ENCODE assay signal across 8 mouse cellular contexts in the genomic region with DNA sequence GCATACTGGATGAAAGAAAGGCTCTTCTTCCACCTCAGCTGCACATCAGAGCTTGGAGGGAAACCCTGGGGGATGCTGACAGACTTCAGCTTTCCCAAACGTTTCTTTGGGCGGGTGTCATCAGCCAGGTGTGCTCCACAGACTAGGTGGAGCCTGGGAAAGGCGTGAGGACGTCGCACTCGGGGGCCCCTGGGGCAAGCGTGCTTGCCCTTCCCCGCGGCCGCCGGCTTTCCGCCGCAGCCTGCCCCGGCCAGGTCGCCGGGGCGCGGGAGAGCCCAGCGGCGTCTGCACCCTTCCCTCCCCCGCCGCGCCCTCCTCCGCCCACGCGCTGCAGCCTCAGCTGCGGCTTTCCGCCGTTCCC. TPM values are rescaled to one million over a fixed set of nuclear protein-coding genes. Genes with fewer than 3 reads are reported as not detected.
DNase-seq lines count a peak whose midpoint lies in the region; ATAC-seq and TF ChIP-seq lines count a peak whose summit lies in the region.

No protein-coding gene starts in this region.

- no peak for TF ChIP-seq POLR2A in bone marrow, adult 2 months (IDR thresholded peaks at IDR 0.05; ENCODE audit: borderline replicate concordance, control insufficient read depth, low read depth, low read length)

- no peaks in the 10 kb centered on the region for H3K36me3 ChIP-seq in kidney, postnatal 0 days (ENCODE audit: insufficient read depth, low read length)
- H3K36me3 ChIP-seq in hindbrain, embryonic 12.5 days: no peaks in the 10 kb centered on the region
- H3K36me3 ChIP-seq in midbrain, embryonic 11.5 days (ENCODE audit: control insufficient read depth, insufficient read depth, low read length): no peaks in the 10 kb centered on the region

- no peaks in the 10 kb centered on the region for H3K27me3 ChIP-seq in kidney, postnatal 0 days (ENCODE audit: insufficient read depth, low read length)
- no peaks in the 10 kb centered on the region for H3K27me3 ChIP-seq in hindbrain, embryonic 12.5 days
- no peaks in the 10 kb centered on the region for H3K27me3 ChIP-seq in midbrain, embryonic 11.5 days (ENCODE audit: control insufficient read depth, insufficient read depth, low read length)

- no peaks in the 10 kb centered on the region for H3K4me1 ChIP-seq in kidney, postnatal 0 days (replicated peaks; ENCODE audit: insufficient read depth, low read length)
- H3K4me1 ChIP-seq in bone marrow, adult 2 months (ENCODE audit: control insufficient read depth, insufficient read depth, low read length): no peaks in the 10 kb centered on the region
- H3K4me1 ChIP-seq in hindbrain, embryonic 12.5 days: peaks cover 9% of the 10 kb centered on the region
- no peaks in the 10 kb centered on the region; the same call in 1 of the 2 replicates for H3K4me1 ChIP-seq in midbrain, embryonic 11.5 days (ENCODE audit: control insufficient read depth, insufficient read depth, low read length)

- DNase-seq in kidney, postnatal 0 days (ENCODE audit: low spot score): peak; percentile 47
- no peak for DNase-seq in kidney, postnatal 14 days
- no peak for DNase-seq in midbrain, embryonic 11.5 days (ENCODE audit: low spot score, missing footprints)
- DNase-seq in gastrocnemius, postnatal 25 days: no peak
- DNase-seq in right cerebral cortex, postnatal 4 days: no peak
- no peak for DNase-seq in right cerebral cortex, adult 18-20 months

- 0% methylated on average over 24 of the region's 29 CpGs for whole genome bisulfite sequencing in kidney, postnatal 0 days
- 0% methylated on average over 29 of the region's 29 CpGs for WGBS in bone marrow, adult 2 months
- 0% methylated on average over 22 of the region's 29 CpGs for WGBS in hindbrain, embryonic 12.5 days
- under 1% methylated on average over 28 of the region's 29 CpGs for WGBS in midbrain, embryonic 11.5 days

- peak overlapping the region; percentile 92 for H3K27ac ChIP-seq in kidney, postnatal 0 days
- peak overlapping the region; percentile 95 for H3K27ac ChIP-seq in bone marrow, adult 2 months (ENCODE audit: control insufficient read depth, insufficient read depth, low read depth, low read length, poor library complexity)
- peak overlapping the region; percentile 95 for H3K27ac ChIP-seq in hindbrain, embryonic 12.5 days
- peak overlapping the region; percentile 83 for H3K27ac ChIP-seq in midbrain, embryonic 11.5 days (ENCODE audit: low read depth, low read length)

- H3K9ac ChIP-seq in kidney, postnatal 0 days (ENCODE audit: low read depth, low read length): peak overlapping the region; percentile 92
- peak overlapping the region; percentile 87 for H3K9ac ChIP-seq in hindbrain, embryonic 12.5 days
- H3K9ac ChIP-seq in midbrain, embryonic 11.5 days (ENCODE audit: low read length): peak overlapping the region; percentile 76

- no peak; the same call in 1 of the 2 replicates for TF ChIP-seq CTCF in kidney, postnatal 0 days (IDR thresholded peaks at IDR 0.05; ENCODE audit: low read depth)
- no peak for TF ChIP-seq CTCF in bone marrow, adult 2 months (IDR thresholded peaks at IDR 0.05; ENCODE audit: control insufficient read depth, insufficient read depth, low read length)

- no peak for ATAC-seq in kidney, postnatal 0 days (replicated peaks; ENCODE audit: low FRiP score, low read depth)
- ATAC-seq in hindbrain, embryonic 12.5 days (ENCODE audit: low FRiP score): no peak
- ATAC-seq in midbrain, embryonic 11.5 days (ENCODE audit: low FRiP score): no peak

- H3K9me3 ChIP-seq in kidney, postnatal 0 days (replicated peaks; ENCODE audit: low read length): no peaks in the 10 kb centered on the region
- no peaks in the 10 kb centered on the region for H3K9me3 ChIP-seq in hindbrain, embryonic 12.5 days (replicated peaks)
- no peaks in the 10 kb centered on the region for H3K9me3 ChIP-seq in midbrain, embryonic 11.5 days (ENCODE audit: control insufficient read depth, low read length)

- peak overlapping the region; percentile 66 for H3K4me3 ChIP-seq in kidney, postnatal 0 days (replicated peaks; ENCODE audit: low read depth, low read length)
- H3K4me3 ChIP-seq in bone marrow, adult 2 months (replicated peaks; ENCODE audit: control insufficient read depth, low read depth, low read length): peak overlapping the region; percentile 91
- peak overlapping the region; percentile 66 for H3K4me3 ChIP-seq in hindbrain, embryonic 12.5 days
- H3K4me3 ChIP-seq in midbrain, embryonic 11.5 days (ENCODE audit: low read depth, low read length): peak overlapping the region; percentile 37

- peak overlapping the region; percentile 88 for H3K4me2 ChIP-seq in kidney, postnatal 0 days (ENCODE audit: low read length)
- peak overlapping the region; percentile 88 for H3K4me2 ChIP-seq in hindbrain, embryonic 12.5 days (replicated peaks)
- peak overlapping the region; percentile 86 for H3K4me2 ChIP-seq in midbrain, embryonic 11.5 days

RNA-seq across cellular contexts. Expression of a gene that starts 21.0 kb away (rescaled TPM):
- 44.9 and 47.4 TPM in 2 replicates for polyA plus RNA-seq in kidney, postnatal 0 days (2015; fragmentation: Nextera tagmentation; extraction: Ambion mirVana)
- polyA plus RNA-seq in bone marrow, adult 2 months (2011; ENCODE audit: insufficient read depth, insufficient read length, low replicate concordance, missing spikeins): 11.7 and 18.2 TPM in 2 replicates
- polyA plus RNA-seq in hindbrain, embryonic 12.5 days (2016; fragmentation: Nextera tagmentation; extraction: Ambion mirVana): 192 and 206 TPM in 2 replicates
- polyA plus RNA-seq in midbrain, embryonic 11.5 days (2014; fragmentation: Nextera tagmentation; extraction: Ambion mirVana): 211 and 233 TPM in 2 replicates
- 10 to 100 TPM; 25.1 to 25.9 TPM for total RNA-seq in gastrocnemius, postnatal 25 days (2021)

Comparison
In these comparisons a context has a peak if more than half of its experiments do, and no peak if none do; other contexts are left out.
1. H3K4me3 ChIP-seq: peak in every context shown above with its lines; median percentile 91 in bone marrow, adult 2 months; 66 in kidney, postnatal 0 days; 66 in hindbrain, embryonic 12.5 days; 37 in midbrain, embryonic 11.5 days.